Mouse (Mus musculus) bone marrow macrophage, adult 2 months (primary cell): ENCODE measurements around the gene Asic3.

Source experiments
- CTCF ChIP-seq: IDR thresholded peaks from 2 replicates; pipeline ENCODE4 v1.5.1; 2012; ENCODE audit warnings: low read depth, mild to moderate bottlenecking, low read length, moderate library complexity
- POLR2A ChIP-seq: IDR thresholded peaks from 2 replicates; pipeline ENCODE4 v1.6.1; 2012; ENCODE audit warnings: mild to moderate bottlenecking, low read depth, low read length, borderline replicate concordance

GRCm38 (mm10) chr5:24423129-24424003, 10.2 kb downstream of the Asic3 start, which contains the start of the genes Cdk5 and Slc4a2:
- peak; percentile 67; the same call in 1 of the 2 replicates for TF ChIP-seq POLR2A
- no peak for TF ChIP-seq CTCF
